Mouse (Mus musculus) heart, adult 2 months (tissue): ENCODE data around the gene Cnnm2.

Source experiments
- CTCF ChIP-seq: fragments of 200-600 bp; IDR thresholded peaks from 2 replicates; pipeline ENCODE4 v1.8.1; 2022; ENCODE audit warnings: antibody characterized with exemption, mild to moderate bottlenecking, moderate library complexity
- POLR2A ChIP-seq: fragments of 200-500 bp; IDR thresholded peaks from 2 replicates; pipeline ENCODE4 v1.6.1; 2011; ENCODE audit warnings: mild to moderate bottlenecking, low read depth, low read length, control low read depth; ENCODE audit not compliant: insufficient read depth

DNA sequence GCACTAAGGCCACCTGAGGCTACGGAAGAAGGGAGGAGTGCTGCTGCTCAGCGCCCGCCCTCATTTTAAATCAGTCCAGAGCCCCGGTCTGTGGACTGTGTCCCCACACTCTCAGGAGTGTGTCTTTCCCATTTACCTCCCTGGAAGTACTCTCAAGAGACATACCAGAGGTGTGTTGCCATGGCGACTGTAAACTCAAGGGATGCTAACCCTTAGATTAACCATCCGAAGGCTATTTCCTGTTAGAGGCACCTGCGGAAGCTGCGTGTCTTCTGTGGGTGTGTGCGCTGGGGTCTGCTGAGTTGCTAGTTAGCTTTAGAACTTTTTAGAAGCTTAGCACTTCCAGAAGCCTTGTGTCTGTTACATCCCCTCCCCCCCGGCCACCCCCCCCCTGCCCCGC, 107.7 kb downstream of the Cnnm2 start:
- TF ChIP-seq CTCF: no peak
- no peak for TF ChIP-seq POLR2A
